Mouse (Mus musculus) frontal cortex, postnatal 10 days (tissue): ENCODE data around the gene Arhgap9.

Source experiments
- DNase-seq, 2 experiments: peaks; one replicate each; pipeline ENCODE4 v3.0.0; 2022; ENCODE audit warnings: low spot score in 2 of 2, mixed read lengths in 1 of 2

The Arhgap9 gene

GRCm38 (mm10) chr10:127321621-127322020 is at the start of gene Arhgap9:
TSS of gene Arhgap9 (plus strand) at chr10:127321964.
- no peak for DNase-seq

GRCm38 (mm10) chr10:127272371-127272770 is 49.4 kb upstream of the Arhgap9 start:
- no peak for DNase-seq

- DNase-seq = no peak
These were observed 47.3 kb upstream of the Arhgap9 start for GRCm38 (mm10) chr10:127274261-127275022.

GRCm38 (mm10) chr10:127279730-127280129 is 42.0 kb upstream of the Arhgap9 start:
- DNase-seq = no peak

GRCm38 (mm10) chr10:127281316-127281715 is 40.4 kb upstream of the Arhgap9 start:
- DNase-seq = no peak

- DNase-seq = no peak
These were observed 39.0 kb upstream of the Arhgap9 start for GRCm38 (mm10) chr10:127282620-127283215.

GRCm38 (mm10) chr10:127284105-127284622 is 37.6 kb upstream of the Arhgap9 start:
- no peak for DNase-seq

GRCm38 (mm10) chr10:127284724-127285500 is 36.9 kb upstream of the Arhgap9 start:
- no peak for DNase-seq

GRCm38 (mm10) chr10:127285644-127286043 is 36.1 kb upstream of the Arhgap9 start:
- DNase-seq = no peak

- DNase-seq = no peak
These were observed 35.6 kb upstream of the Arhgap9 start for GRCm38 (mm10) chr10:127286194-127286593.

GRCm38 (mm10) chr10:127286730-127287129 is 35.0 kb upstream of the Arhgap9 start:
- DNase-seq = peak in 1 of 2 experiments; percentile 57

GRCm38 (mm10) chr10:127287271-127287935 is 34.4 kb upstream of the Arhgap9 start:
- DNase-seq = no peak

- no peak for DNase-seq
These were observed 33.8 kb upstream of the Arhgap9 start for GRCm38 (mm10) chr10:127287936-127288293.

- DNase-seq = no peak
These were observed 33.4 kb upstream of the Arhgap9 start for GRCm38 (mm10) chr10:127288328-127288799.

GRCm38 (mm10) chr10:127288800-127289572 is 32.8 kb upstream of the Arhgap9 start, which contains the start of gene Mbd6:
TSS of gene Mbd6 (minus strand) at chr10:127289018.
- DNase-seq = peak; percentile 79 to 82

GRCm38 (mm10) chr10:127289573-127290191 is 32.1 kb upstream of the Arhgap9 start:
- DNase-seq = peak in 1 of 2 experiments; percentile 50

GRCm38 (mm10) chr10:127290307-127290929 is 31.3 kb upstream of the Arhgap9 start:
- DNase-seq = peak; percentile 99 to 100

- DNase-seq = peak in 1 of 2 experiments; percentile 45
These were observed 30.6 kb upstream of the Arhgap9 start for GRCm38 (mm10) chr10:127290930-127291880.
